Mouse (Mus musculus) gastrocnemius, adult 8-10 months (tissue): ENCODE data around the gene Cga. TPM values are rescaled to one million over a fixed set of nuclear protein-coding genes. Genes with fewer than 3 reads are reported as not detected.
A peak's percentile ranks its signal among the peaks of the same experiment; 100 is the strongest.
"Not testable (repeated sequence)": the region's sequence is repeated elsewhere in the genome, so short reads cannot be mapped to it uniquely, and the experiment has no call there.

Experiments
- DNase-seq, 2 experiments: peaks; one replicate each; pipeline ENCODE4 v3.0.0; 2022; ENCODE audit warnings: low spot score in 2 of 2
- total RNA-seq, 4 experiments: library from RNA; stranded (reverse); gene quantifications; 2 replicates each; pipeline ENCODE4 v1.2.4; 2022

Gene Cga
- total RNA-seq, 4 experiments from 2014 or later: not detected

GRCm38 (mm10) chr4:34889101-34889811 is 4.3 kb upstream of the Cga start:
- no peak for DNase-seq

DNA sequence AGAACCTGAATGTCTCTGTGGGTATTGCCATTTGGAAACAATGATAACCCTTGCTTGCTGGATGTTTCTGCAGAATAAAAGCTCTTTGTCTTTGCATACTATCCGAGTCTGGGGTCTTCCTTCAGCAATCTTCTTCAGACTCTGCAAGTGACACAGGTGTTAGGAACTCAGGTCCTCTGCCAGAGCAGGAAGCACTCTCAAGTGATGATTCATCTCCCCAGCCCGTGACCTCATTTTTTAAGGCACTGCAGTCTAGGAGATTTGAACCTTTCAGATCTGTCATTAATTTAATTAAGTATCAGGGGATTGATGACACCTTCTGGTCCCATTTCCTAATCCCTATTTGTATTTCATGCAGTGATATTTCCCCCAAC is 3.8 kb upstream of the Cga start:
- no peak for DNase-seq

- no peak for DNase-seq
Measured at GRCm38 (mm10) chr4:34898497-34898896, 4.9 kb downstream of the Cga start.

- DNase-seq: no peak
Measured at GRCm38 (mm10) chr4:34899322-34899721, 5.7 kb downstream of the Cga start.

DNA sequence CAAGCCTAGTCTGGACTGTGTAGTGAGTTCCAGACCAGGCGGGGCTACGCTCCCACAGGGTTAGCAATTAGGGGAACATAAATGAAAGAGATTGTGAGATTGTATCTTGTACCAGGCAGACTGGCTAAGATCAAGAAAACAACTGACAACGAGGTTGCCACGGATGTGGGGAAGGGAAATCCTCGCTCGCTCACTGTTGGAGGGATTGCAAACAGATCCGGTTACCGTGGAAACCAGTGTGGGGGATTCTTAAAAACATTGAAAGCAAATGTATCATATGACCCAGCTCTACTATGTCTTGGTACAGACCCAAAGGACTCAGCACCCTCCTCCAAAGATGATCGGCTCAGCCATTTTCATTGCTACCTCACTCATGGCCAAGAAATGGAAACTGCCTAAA is 6.6 kb downstream of the Cga start:
- no peak for DNase-seq

- DNase-seq: no peak
Measured at GRCm38 (mm10) chr4:34901166-34901565, 7.6 kb downstream of the Cga start.

DNA sequence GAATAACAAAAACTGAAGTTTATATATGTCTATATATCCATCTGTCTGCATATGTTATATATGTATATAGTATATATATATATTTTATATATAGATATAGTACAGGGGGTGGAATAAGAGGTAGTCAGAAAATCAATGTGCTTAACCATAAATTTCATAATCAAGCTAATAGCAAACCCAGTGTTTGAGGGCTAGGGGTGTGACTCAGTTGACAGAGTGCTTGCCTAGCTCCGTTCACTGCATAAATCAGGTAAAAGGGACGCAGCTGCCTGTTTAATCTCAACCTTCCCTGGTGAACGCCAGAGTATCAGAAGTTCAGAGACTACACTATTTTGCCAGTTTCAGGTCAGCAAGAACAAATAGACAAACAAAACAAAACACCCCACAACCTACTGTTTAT is 8.0 kb downstream of the Cga start:
- DNase-seq: not testable (repeated sequence)

- DNase-seq: no peak
Measured at GRCm38 (mm10) chr4:34905396-34905795, 11.8 kb downstream of the Cga start.

GRCm38 (mm10) chr4:34906151-34906550 is 12.6 kb downstream of the Cga start:
- DNase-seq: no peak

- no peak for DNase-seq
Measured at GRCm38 (mm10) chr4:34907026-34907425, 13.4 kb downstream of the Cga start.

DNA sequence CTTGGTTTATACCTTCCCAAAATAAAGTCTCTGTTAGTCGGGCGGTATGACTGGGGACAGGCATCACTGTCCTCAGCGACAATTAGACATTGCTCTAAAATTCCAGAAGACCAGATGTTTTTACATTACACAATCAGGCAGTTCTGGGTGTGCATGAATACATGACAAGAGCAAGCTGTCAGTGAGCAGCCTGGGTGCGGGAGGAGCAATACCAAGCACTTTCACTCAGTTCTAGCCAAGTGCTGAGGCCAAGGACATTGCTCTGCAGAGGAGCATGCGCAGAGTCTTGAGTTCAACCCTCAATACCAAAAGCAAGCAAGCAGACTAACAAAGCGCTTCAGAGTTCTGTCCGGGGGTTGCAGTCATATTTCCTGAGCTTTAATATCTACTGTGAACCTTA is 14.5 kb downstream of the Cga start:
- no peak for DNase-seq

- no peak for DNase-seq
Measured at GRCm38 (mm10) chr4:34911401-34911800, 17.8 kb downstream of the Cga start.

GRCm38 (mm10) chr4:34912171-34912570 is 18.6 kb downstream of the Cga start:
- DNase-seq: no peak

- no peak for DNase-seq
Measured at GRCm38 (mm10) chr4:34917400-34917799, 23.8 kb downstream of the Cga start.

DNA sequence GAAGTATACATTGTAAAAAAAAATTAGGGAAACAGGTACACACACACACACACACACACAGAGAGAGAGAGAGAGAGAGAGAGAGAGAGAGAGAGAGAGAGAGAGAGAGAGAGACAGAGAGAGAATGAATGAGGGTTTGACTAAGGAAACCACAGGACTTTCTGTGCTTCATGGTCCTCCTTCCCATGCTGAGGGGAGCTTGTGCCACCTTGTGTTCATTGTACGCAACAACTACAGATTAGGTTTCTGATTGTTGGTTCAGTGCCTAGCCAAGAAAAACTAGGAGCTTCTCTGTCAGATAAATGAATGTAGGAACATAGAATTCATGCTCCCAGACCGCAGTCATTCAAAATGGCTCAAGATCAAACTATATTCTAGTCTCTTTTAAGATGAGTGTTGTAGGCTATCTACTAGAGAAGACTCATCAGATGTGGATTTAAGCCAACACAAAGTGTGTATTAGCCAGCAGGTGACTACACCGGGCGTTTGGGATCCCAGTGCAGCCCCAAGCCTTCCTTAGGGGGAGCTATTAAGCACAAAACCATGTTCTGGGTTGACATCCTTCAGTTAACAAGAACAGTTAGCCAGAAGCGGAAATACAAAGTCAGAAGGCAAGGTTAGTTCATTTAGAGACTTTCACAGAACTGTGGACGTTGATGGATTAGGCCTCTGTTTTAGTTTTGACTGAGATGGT is 28.7 kb downstream of the Cga start:
- DNase-seq: no peak

GRCm38 (mm10) chr4:34928386-34928785 is 34.8 kb downstream of the Cga start:
- DNase-seq: not testable (repeated sequence)

DNA sequence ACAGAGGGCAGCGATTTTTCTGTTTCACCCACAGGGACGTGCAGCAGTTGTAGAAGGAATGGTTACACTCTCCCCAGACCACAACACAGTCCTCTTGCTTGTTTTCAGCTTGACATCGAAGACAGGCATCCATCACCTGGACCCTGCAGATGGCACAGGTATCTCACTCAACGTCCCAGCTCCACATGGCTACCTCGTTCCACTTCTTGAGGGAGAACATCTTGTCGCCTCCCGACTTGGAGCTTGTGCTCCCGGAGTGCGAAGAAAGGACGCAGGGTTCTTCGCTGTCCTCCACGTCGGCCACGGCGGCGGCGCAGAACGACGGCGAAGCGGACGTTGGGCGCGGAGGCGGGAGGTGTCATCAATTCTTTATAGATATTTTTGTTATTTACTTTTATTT is 47.5 kb downstream of the Cga start:
- no peak for DNase-seq

GRCm38 (mm10) chr4:34947181-34947580 is 53.6 kb downstream of the Cga start:
- DNase-seq: no peak

- DNase-seq: peak in 1 of 2 experiments; percentile 0
Measured at GRCm38 (mm10) chr4:34953716-34954115, 60.1 kb downstream of the Cga start.
